Mouse (Mus musculus) intestine, embryonic 14.5 days (tissue): Measurements from ENCODE around the gene Prkar1b. TPM values are rescaled to one million over a fixed set of nuclear protein-coding genes. Genes with fewer than 3 reads are reported as not detected.

Experiments used
- ATAC-seq: fragments of 200-750 bp; cut with Nextera tagmentation; replicated peaks from 2 replicates; pipeline ENCODE4 v1.8.0; 2017; ENCODE audit warnings: low read depth, moderate number of reproducible peaks, moderate TSS enrichment, moderate library complexity; ENCODE audit not compliant: low FRiP score, low TSS enrichment
- DNase-seq: peaks from one replicate; pipeline ENCODE4 v3.0.0-alpha.2; 2018; ENCODE audit warnings: low spot score
- H3K27ac ChIP-seq: fragments of 300-500 bp; sonication (generic); 2 replicates; pipeline ENCODE4 v1.5.1; 2014; ENCODE audit warnings: low read depth, mild to moderate bottlenecking, control low read depth
- H3K27me3 ChIP-seq: fragments of 300-500 bp; sonication (generic); replicated peaks from 2 replicates; pipeline ENCODE4 v1.6.1; 2014; ENCODE audit warnings: low read length, control low read depth; ENCODE audit not compliant: control insufficient read depth, insufficient read depth
- H3K36me3 ChIP-seq: fragments of 300-500 bp; sonication (generic); 2 replicates; pipeline ENCODE4 v1.6.1; 2014; ENCODE audit warnings: low read length, control low read depth; ENCODE audit not compliant: control insufficient read depth, insufficient read depth
- H3K4me1 ChIP-seq: fragments of 300-500 bp; sonication (generic); replicated peaks from 2 replicates; pipeline ENCODE4 v1.6.1; 2014; ENCODE audit warnings: low read length, control low read depth, mixed read lengths; ENCODE audit not compliant: control insufficient read depth, insufficient read depth
- H3K4me2 ChIP-seq: fragments of 300-500 bp; sonication (generic); 2 replicates; pipeline ENCODE4 v1.6.1; 2014; ENCODE audit warnings: low read length
- H3K4me3 ChIP-seq: fragments of 300-500 bp; sonication (generic); 2 replicates; pipeline ENCODE4 v1.5.1; 2014; ENCODE audit warnings: low read depth, low read length, control low read depth, mixed read lengths
- H3K9ac ChIP-seq: fragments of 300-500 bp; sonication (generic); 2 replicates; pipeline ENCODE4 v1.6.1; 2014; ENCODE audit warnings: mild to moderate bottlenecking, low read length
- H3K9me3 ChIP-seq: fragments of 300-500 bp; sonication (generic); 2 replicates; pipeline ENCODE4 v1.6.1; 2016; ENCODE audit warnings: low read length, control low read depth; ENCODE audit not compliant: control insufficient read depth
- WGBS: fragments of 180-500 bp; shearing (Covaris S2); extraction: QIAGEN DNeasy Blood & Tissue Kit; methylation state at CpG from one replicate; pipeline ENCODE4 v1.1.7; 2014; 5-methylcytosine and 5-hydroxymethylcytosine counted together
- polyA plus RNA-seq: library from polyadenylated mRNA; unstranded; fragments of >200 nt; fragmentation: Nextera tagmentation; extraction: Ambion mirVana; gene quantifications from 2 replicates; pipeline ENCODE4 v1.2.1, GENCODE M21; 2014

The Prkar1b gene
- polyA plus RNA-seq, 1 experiment from 2014 or later = 25.6 TPM

DNA sequence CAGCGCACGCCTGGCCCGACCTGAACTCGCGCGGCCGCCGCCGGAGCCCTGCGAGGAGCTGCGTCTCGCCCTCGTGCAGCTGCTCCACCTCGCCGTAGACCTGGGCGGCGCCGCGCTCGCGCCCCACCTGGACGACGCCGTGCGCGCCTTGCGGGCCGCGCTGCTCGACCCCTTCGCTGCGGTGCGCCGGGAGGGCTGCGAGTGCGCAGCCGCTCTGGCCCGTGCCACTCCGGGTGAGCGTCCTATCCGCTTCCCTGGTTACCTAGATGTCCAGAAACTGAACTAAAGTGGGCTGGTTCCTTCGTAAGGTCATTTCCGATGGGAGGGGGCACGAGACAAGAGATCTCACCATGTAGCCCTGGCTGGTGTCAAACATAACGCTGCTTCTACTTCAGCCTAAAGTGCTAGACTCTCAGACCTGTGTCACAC is 816 bp upstream of the Prkar1b start:
- peak overlapping the region; percentile 85 for H3K4me2 ChIP-seq
- under 1% methylated on average over 45 of the region's 45 CpGs for WGBS
- H3K36me3 ChIP-seq = peaks cover 36% of the 10 kb centered on the region
- no peaks in the 10 kb centered on the region for H3K9me3 ChIP-seq
- H3K27me3 ChIP-seq = no peaks in the 10 kb centered on the region
- H3K27ac ChIP-seq = peak overlapping the region; percentile 47; the same call in 1 of the 2 replicates
- ATAC-seq = peak; percentile 26
- DNase-seq = no peak
- peak overlapping the region; percentile 71 for H3K9ac ChIP-seq
- peaks cover 11% of the 10 kb centered on the region for H3K4me1 ChIP-seq
- peak overlapping the region; percentile 84 for H3K4me3 ChIP-seq

- 23% methylated on average over 11 of the region's 11 CpGs for WGBS
- Histone ChIP-seq H3K4me2 (peak overlapping the region; percentile 57), H3K4me1 (peaks cover 11% of the 10 kb centered on the region), H3K4me3 (peak overlapping the region; percentile 84), H3K27me3 (no peaks in the 10 kb centered on the region), H3K9me3 (no peaks in the 10 kb centered on the region), H3K36me3 (peaks cover 22% of the 10 kb centered on the region), H3K9ac (peak overlapping the region; percentile 25; the same call in 1 of the 2 replicates), H3K27ac (no peak overlapping the region)
- ATAC-seq (peak; percentile 81), DNase-seq (no peak)
Measured at GRCm38 (mm10) chr5:139149006-139149672, 662 bp downstream of the Prkar1b start.

DNA sequence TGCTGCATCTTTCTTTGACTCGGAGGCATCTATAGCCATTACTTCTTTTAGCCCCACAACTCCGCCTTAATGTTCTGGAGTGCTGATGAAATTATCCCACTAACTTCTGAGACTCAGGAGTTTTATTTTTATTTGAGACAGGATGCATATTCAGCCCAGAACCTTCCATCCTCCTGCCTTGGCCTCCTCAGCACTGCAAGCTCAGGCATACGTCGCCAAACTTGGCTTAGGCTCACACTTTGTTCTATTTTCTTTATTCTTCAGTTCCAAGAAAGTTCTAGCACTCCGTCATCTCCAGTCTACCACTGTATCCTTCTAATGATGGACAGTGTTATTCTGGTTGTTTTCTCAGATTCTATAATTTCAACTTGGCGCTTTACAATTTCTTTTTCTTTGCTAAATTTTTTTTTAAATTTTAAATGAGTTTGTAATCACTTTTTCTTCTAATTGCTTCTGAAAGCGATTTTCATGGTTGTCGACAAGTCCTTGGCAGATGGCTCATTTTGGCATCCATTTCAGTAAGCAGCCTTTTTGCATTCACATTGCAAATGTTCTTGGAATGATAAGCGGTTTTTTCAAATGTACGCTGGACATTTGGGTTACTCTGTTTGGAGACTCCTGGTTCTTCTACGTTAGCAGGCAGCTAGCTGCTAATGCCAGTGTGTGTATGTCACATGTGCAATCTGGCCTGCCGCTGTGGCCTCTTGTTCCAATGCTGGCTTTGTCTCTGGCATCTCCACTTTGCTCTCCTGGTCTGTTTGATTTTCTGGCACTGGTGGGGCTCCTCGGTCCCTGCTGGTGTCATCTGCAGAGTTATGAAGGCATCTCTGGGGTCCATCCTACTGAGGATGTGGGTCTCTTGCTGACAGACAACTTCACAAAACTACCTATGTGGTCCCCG is 2.4 kb downstream of the Prkar1b start:
- H3K27ac ChIP-seq = no peak overlapping the region
- H3K4me2 ChIP-seq = no peak overlapping the region
- H3K9ac ChIP-seq = no peak overlapping the region
- WGBS = 94% methylated on average over 14 of the region's 14 CpGs
- no peaks in the 10 kb centered on the region for H3K27me3 ChIP-seq
- H3K36me3 ChIP-seq = 0 out of 2 replicates have a peak, but pooled peaks cover 6% of the 10 kb centered on the region
- H3K4me1 ChIP-seq = peaks cover 11% of the 10 kb centered on the region
- ATAC-seq = no peak
- no peak overlapping the region for H3K4me3 ChIP-seq
- no peak for DNase-seq
- no peaks in the 10 kb centered on the region for H3K9me3 ChIP-seq

- no peak overlapping the region for H3K9ac ChIP-seq
- no peaks in the 10 kb centered on the region for H3K9me3 ChIP-seq
- no peak for ATAC-seq
- WGBS = 80% methylated on average over 11 of the region's 11 CpGs
- DNase-seq = no peak
- H3K4me1 ChIP-seq = peaks cover 11% of the 10 kb centered on the region
- H3K4me3 ChIP-seq = no peak overlapping the region
- H3K4me2 ChIP-seq = no peak overlapping the region
- no peak overlapping the region for H3K27ac ChIP-seq
- no peaks in the 10 kb centered on the region for H3K27me3 ChIP-seq
- H3K36me3 ChIP-seq = no peaks in the 10 kb centered on the region
Measured at GRCm38 (mm10) chr5:139146476-139147075, 3.2 kb downstream of the Prkar1b start.

DNA sequence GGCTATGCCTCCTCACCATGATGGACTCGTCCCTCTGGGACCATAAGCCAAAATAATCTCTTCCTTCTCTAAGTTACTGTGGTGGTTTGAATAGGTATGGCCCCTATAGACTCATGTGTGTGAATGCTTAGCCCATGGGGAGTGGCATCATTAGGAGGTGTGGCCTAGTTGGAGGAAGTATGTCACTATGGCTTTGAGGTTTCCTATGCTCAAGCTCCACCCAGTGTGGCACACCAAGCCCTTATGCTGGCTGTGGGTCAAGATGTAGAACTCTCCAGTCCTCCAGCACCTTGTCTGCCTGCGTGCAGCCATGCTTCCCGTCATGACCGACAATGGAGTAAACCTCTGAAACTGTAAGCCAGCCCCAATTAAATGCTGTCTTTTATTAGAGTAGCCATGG is 4.1 kb downstream of the Prkar1b start:
- H3K4me3 ChIP-seq = no peak overlapping the region
- no peaks in the 10 kb centered on the region for H3K9me3 ChIP-seq
- no peaks in the 10 kb centered on the region for H3K36me3 ChIP-seq
- DNase-seq (no peak), ATAC-seq (no peak)
- peaks cover 6% of the 10 kb centered on the region for H3K4me1 ChIP-seq
- no peaks in the 10 kb centered on the region for H3K27me3 ChIP-seq
- 88% methylated on average over 4 of the region's 4 CpGs for WGBS
- H3K4me2 ChIP-seq = no peak overlapping the region
- no peak overlapping the region for H3K27ac ChIP-seq
- no peak overlapping the region for H3K9ac ChIP-seq

DNA sequence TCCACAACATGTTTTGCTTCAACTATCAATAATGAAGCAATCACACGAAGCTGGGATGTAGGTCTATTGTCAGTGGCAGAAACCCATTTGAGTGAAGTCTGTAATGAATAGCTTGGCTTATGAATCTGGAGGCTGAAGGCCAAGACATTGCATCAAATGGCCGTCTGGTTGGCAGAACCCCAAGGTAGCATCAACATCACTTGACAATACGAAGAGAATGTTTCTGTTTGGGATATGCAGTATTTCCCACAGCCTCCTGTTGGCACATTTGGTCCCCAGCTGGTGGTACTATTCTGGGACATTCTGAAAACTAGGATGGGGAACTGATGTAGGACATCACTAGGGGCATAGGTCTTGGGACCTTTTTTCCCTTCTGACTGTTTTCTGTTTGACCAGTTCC is 5.9 kb downstream of the Prkar1b start:
- Histone ChIP-seq H3K9ac (no peak overlapping the region), H3K36me3 (no peaks in the 10 kb centered on the region), H3K27ac (no peak overlapping the region), H3K9me3 (no peaks in the 10 kb centered on the region), H3K4me1 (peaks cover 2% of the 10 kb centered on the region), H3K4me3 (no peak overlapping the region), H3K4me2 (no peak overlapping the region), H3K27me3 (no peaks in the 10 kb centered on the region)
- DNase-seq = no peak
- WGBS = 80% methylated on average over 3 of the region's 3 CpGs
- no peak for ATAC-seq

GRCm38 (mm10) chr5:139141326-139141725 is 8.5 kb downstream of the Prkar1b start:
- Histone ChIP-seq H3K27me3 (no peaks in the 10 kb centered on the region), H3K27ac (no peak overlapping the region), H3K9ac (no peak overlapping the region), H3K36me3 (no peaks in the 10 kb centered on the region), H3K4me2 (no peak overlapping the region), H3K9me3 (no peaks in the 10 kb centered on the region), H3K4me3 (no peak overlapping the region), H3K4me1 (peaks cover 7% of the 10 kb centered on the region)
- no peak for DNase-seq
- 59% methylated on average over 5 of the region's 5 CpGs for WGBS
- ATAC-seq = no peak

DNA sequence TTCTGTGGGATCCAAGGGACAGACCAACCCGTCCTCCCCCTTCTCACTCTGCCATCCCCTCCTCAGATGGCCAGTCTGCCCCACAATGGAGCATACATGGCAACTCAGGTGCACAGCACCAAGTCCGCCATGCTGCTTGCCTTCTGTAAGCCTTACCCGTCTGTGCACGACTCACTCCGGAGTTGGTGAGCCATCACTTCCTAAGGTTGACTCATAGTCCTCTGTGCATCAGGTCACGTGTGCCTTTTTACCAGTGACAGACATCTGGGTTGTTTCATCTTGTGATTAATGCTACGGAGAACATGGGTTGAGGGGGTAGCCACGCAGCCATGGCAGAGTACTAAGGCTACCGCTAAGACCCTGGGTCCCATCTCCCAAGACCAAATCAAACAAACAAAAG is 9.2 kb downstream of the Prkar1b start:
- H3K27ac ChIP-seq = no peak overlapping the region
- H3K9ac ChIP-seq = no peak overlapping the region
- DNase-seq (no peak), ATAC-seq (no peak)
- H3K4me2 ChIP-seq = no peak overlapping the region
- H3K27me3 ChIP-seq = no peaks in the 10 kb centered on the region
- peaks cover 7% of the 10 kb centered on the region for H3K4me1 ChIP-seq
- H3K4me3 ChIP-seq = no peak overlapping the region
- H3K36me3 ChIP-seq = no peaks in the 10 kb centered on the region
- WGBS = 77% methylated on average over 9 of the region's 9 CpGs
- no peaks in the 10 kb centered on the region for H3K9me3 ChIP-seq
